Mouse (Mus musculus) heart, adult 2 months (tissue): ENCODE measurements around the gene Phf7. TPM values are rescaled to one million over a fixed set of nuclear protein-coding genes. Genes with fewer than 3 reads are reported as not detected.

Experiments used
- DNase-seq, 2 experiments: peaks; one replicate each; pipeline ENCODE4 v3.0.0; 2021
- H3K27ac ChIP-seq: fragments of 200-600 bp; 2 replicates; pipeline ENCODE4 v1.8.1; 2022
- H3K27me3 ChIP-seq: fragments of 200-500 bp; 2 replicates; pipeline ENCODE4 v1.6.1; 2012; ENCODE audit warnings: mild to moderate bottlenecking, low read length, inconsistent platforms, mixed read lengths; ENCODE audit not compliant: control insufficient read depth, insufficient read depth
- H3K36me3 ChIP-seq: fragments of 200-500 bp; 2 replicates; pipeline ENCODE4 v1.6.1; 2012; ENCODE audit warnings: low read length, inconsistent platforms; ENCODE audit not compliant: control insufficient read depth, insufficient read depth
- H3K4me1 ChIP-seq: fragments of 200-500 bp; 2 replicates; pipeline ENCODE4 v1.6.1; 2011; ENCODE audit warnings: low read length; ENCODE audit not compliant: control insufficient read depth, insufficient read depth
- H3K4me3 ChIP-seq: fragments of 200-600 bp; 2 replicates; pipeline ENCODE4 v1.8.1; 2022
- H3K79me2 ChIP-seq: fragments of 200-500 bp; replicated peaks from 2 replicates; pipeline ENCODE4 v1.6.1; 2012; ENCODE audit warnings: mild to moderate bottlenecking, inconsistent platforms, low read length, moderate library complexity, mixed read lengths; ENCODE audit not compliant: control insufficient read depth, insufficient read depth
- H3K9ac ChIP-seq: fragments of 200-500 bp; 2 replicates; pipeline ENCODE4 v1.6.1; 2012; ENCODE audit warnings: low read depth, mild to moderate bottlenecking, control low read depth, inconsistent platforms, low read length, mixed read lengths
- CTCF ChIP-seq: fragments of 200-600 bp; IDR thresholded peaks from 2 replicates; pipeline ENCODE4 v1.8.1; 2022; ENCODE audit warnings: antibody characterized with exemption, mild to moderate bottlenecking, moderate library complexity
- EP300 ChIP-seq: fragments of 200-500 bp; IDR thresholded peaks from 2 replicates; pipeline ENCODE4 v1.6.1; 2011; ENCODE audit warnings: low read depth, low read length, control low read depth; ENCODE audit not compliant: insufficient read depth
- POLR2A ChIP-seq: fragments of 200-500 bp; IDR thresholded peaks from 2 replicates; pipeline ENCODE4 v1.6.1; 2011; ENCODE audit warnings: mild to moderate bottlenecking, low read depth, low read length, control low read depth; ENCODE audit not compliant: insufficient read depth
- WGBS: fragments of 180-500 bp; shearing (Covaris S2); methylation state at CpG from one replicate; pipeline ENCODE4 v1.1.7; 2018; 5-methylcytosine and 5-hydroxymethylcytosine counted together
- intact Hi-C: fragments of 180-260 bp; cut with DNase I; formaldehyde crosslinking; loops from one replicate; pipeline ENCODE4 v1.15.1; 2025
- polyA plus RNA-seq: library from polyadenylated mRNA; depleted of rRNA; stranded (reverse); fragments of >200 nt; gene quantifications from 2 replicates; pipeline ENCODE4 v1.2.3, GENCODE M21; 2012
- total RNA-seq, 2 experiments: library from RNA; stranded (reverse); gene quantifications; 2 replicates each; pipeline ENCODE4 v1.2.3; 2021

Phf7 gene
- total and polyA plus RNA-seq, 3 experiments = 2.9 to 3.6 (median 3.1) TPM

GRCm38 (mm10) chr14:31237101-31237882 is 13.8 kb downstream of the Phf7 start:
- intact Hi-C loops = no loop called here
- Histone ChIP-seq H3K4me1 (peaks cover 7% of the 10 kb centered on the region), H3K79me2 (no peaks in the 10 kb centered on the region), H3K36me3 (no peaks in the 10 kb centered on the region), H3K9ac (no peak overlapping the region), H3K4me3 (no peak overlapping the region), H3K27me3 (no peaks in the 10 kb centered on the region), H3K27ac (peak overlapping the region; percentile 27; the same call in 1 of the 2 replicates)
- DNase-seq = peak; percentile 53 to 72
- 64% methylated on average over 7 of the region's 7 CpGs for WGBS
- TF ChIP-seq CTCF (no peak), POLR2A (no peak), EP300 (no peak)

- Histone ChIP-seq H3K27me3 (no peaks in the 10 kb centered on the region), H3K9ac (no peak overlapping the region), H3K4me3 (peak overlapping the region; percentile 13; the same call in 1 of the 2 replicates), H3K4me1 (peaks cover 13% of the 10 kb centered on the region), H3K79me2 (no peaks in the 10 kb centered on the region), H3K27ac (peak overlapping the region; percentile 90), H3K36me3 (no peaks in the 10 kb centered on the region)
- peak; percentile 78 to 83 for DNase-seq
- TF ChIP-seq POLR2A (0 out of 2 replicates have a peak, but pooled peaks have one; percentile 17), CTCF (peak; percentile 86), EP300 (peak; percentile 72)
- 9% methylated on average over 11 of the region's 11 CpGs for WGBS
- intact Hi-C loops = loop anchor here (1.0 to 5.0 kb wide), 2 partner anchors 17 to 37 kb away; partner anchors contain the start of gene Sema3g
These were observed 17.0 kb downstream of the Phf7 start for GRCm38 (mm10) chr14:31233996-31234591.

GRCm38 (mm10) chr14:31233070-31233995 is 17.8 kb downstream of the Phf7 start:
- DNase-seq = peak in 1 of 2 experiments; percentile 51
- intact Hi-C loops = loop anchor here (1.0 to 5.0 kb wide), 2 partner anchors 16 to 36 kb away; partner anchors contain the start of gene Sema3g
- Histone ChIP-seq H3K27me3 (no peaks in the 10 kb centered on the region), H3K4me3 (peak overlapping the region; percentile 13; the same call in 1 of the 2 replicates), H3K79me2 (no peaks in the 10 kb centered on the region), H3K27ac (peak overlapping the region; percentile 90), H3K9ac (0 out of 2 replicates have a peak overlapping the region, but pooled peaks have one; percentile 6), H3K36me3 (no peaks in the 10 kb centered on the region), H3K4me1 (peaks cover 19% of the 10 kb centered on the region)
- TF ChIP-seq CTCF (no peak), EP300 (peak; percentile 90; the same call in 1 of the 2 replicates), POLR2A (0 out of 2 replicates have a peak, but pooled peaks have one; percentile 39)
- WGBS = 53% methylated on average over 14 of the region's 14 CpGs

GRCm38 (mm10) chr14:31232404-31233069 is 18.6 kb downstream of the Phf7 start:
- H3K4me3 ChIP-seq = no peak overlapping the region
- no peak overlapping the region for H3K9ac ChIP-seq
- H3K4me1 ChIP-seq = peaks cover 21% of the 10 kb centered on the region
- DNase-seq = peak; percentile 57 to 58
- intact Hi-C loops = loop anchor here (1.0 to 5.0 kb wide), 2 partner anchors 15 to 35 kb away; partner anchors contain the start of gene Sema3g
- peak overlapping the region; percentile 90 for H3K27ac ChIP-seq
- no peaks in the 10 kb centered on the region for H3K27me3 ChIP-seq
- H3K36me3 ChIP-seq = no peaks in the 10 kb centered on the region
- WGBS = 49% methylated on average over 13 of the region's 13 CpGs
- no peaks in the 10 kb centered on the region for H3K79me2 ChIP-seq
- TF ChIP-seq POLR2A (no peak), EP300 (no peak; the same call in 1 of the 2 replicates), CTCF (no peak)

GRCm38 (mm10) chr14:31230442-31230841 is 20.7 kb downstream of the Phf7 start:
- no peak overlapping the region for H3K4me3 ChIP-seq
- H3K27me3 ChIP-seq = no peaks in the 10 kb centered on the region
- no peak overlapping the region for H3K9ac ChIP-seq
- intact Hi-C loops = loop anchor here (5.0 kb wide), 1 partner anchor 33 kb away; no protein-coding TSS in a partner anchor
- peak in 1 of 2 experiments; percentile 19 for DNase-seq
- peaks cover 24% of the 10 kb centered on the region for H3K4me1 ChIP-seq
- 59% methylated on average over 8 of the region's 8 CpGs for WGBS
- no peaks in the 10 kb centered on the region for H3K79me2 ChIP-seq
- no peak for TF ChIP-seq CTCF
- TF ChIP-seq EP300 = no peak
- no peak for TF ChIP-seq POLR2A
- no peaks in the 10 kb centered on the region for H3K36me3 ChIP-seq
- peak overlapping the region; percentile 90 for H3K27ac ChIP-seq
